Mouse (Mus musculus) embryonic fibroblast, embryonic 13.5 days (primary cell): Measurements from ENCODE around the gene Acbd4.

Experiments
- CTCF ChIP-seq: IDR thresholded peaks from 2 replicates; pipeline ENCODE4 v1.5.1; 2011; ENCODE audit warnings: mild to moderate bottlenecking, control low read depth, low read length, moderate library complexity, borderline replicate concordance; ENCODE audit not compliant: insufficient read depth
- POLR2A ChIP-seq: IDR thresholded peaks from 2 replicates; pipeline ENCODE4 v1.6.1; 2011; ENCODE audit warnings: low read depth, mild to moderate bottlenecking, control low read depth, low read length, moderate library complexity

- TF ChIP-seq POLR2A (no peak), CTCF (no peak)
Observed at GRCm38 (mm10) chr11:103119609-103120008, 18.1 kb downstream of the Acbd4 start.
